In genomic region chr16:49753318-49753717, GRCm38 (mm10) we compare ENCODE assay signal across 13 mouse cellular contexts. TPM values are rescaled to one million over a fixed set of nuclear protein-coding genes. Genes with fewer than 3 reads are reported as not detected.
DNase-seq lines count a peak whose midpoint lies in the region; ATAC-seq and TF ChIP-seq lines count a peak whose summit lies in the region.
"Had no signal": no experiment of that assay in that cellular context is flagged by ENCODE, and none has a peak within 500 bp of the region (broad histone marks: within the 10 kb centered on the region; RNA-seq: fewer than 3 reads in every experiment).

No protein-coding gene starts in this region.

- DNase-seq in layer of hippocampus, adult 2 months (ENCODE audit: low spot score in 2 of 2) = no peak
- DNase-seq in layer of hippocampus, postnatal 14 days (ENCODE audit: low spot score in 2 of 2) = no peak
- DNase-seq in embryonic facial prominence, embryonic 14.5 days (ENCODE audit: low spot score) = peak; percentile 39
- DNase-seq in hindbrain, embryonic 14.5 days (ENCODE audit: low spot score) = no peak
- peak; percentile 8 for DNase-seq in midbrain, postnatal 0 days (ENCODE audit: low spot score)
- no peak for DNase-seq in heart, adult 2 months
- DNase-seq in heart, adult 9 months (ENCODE audit: low spot score in 2 of 2) = no peak
- DNase-seq: adrenal gland, postnatal 36 days; cerebellum, adult 9-10 months; heart, postnatal 36 days had no signal

- WGBS in embryonic facial prominence, embryonic 14.5 days = 28% methylated on average over 3 of the region's 3 CpGs
- 39% methylated on average over 3 of the region's 3 CpGs for WGBS in hindbrain, embryonic 14.5 days
- WGBS in midbrain, postnatal 0 days = 39% methylated on average over 3 of the region's 3 CpGs
- WGBS in heart, adult 2 months = 81% methylated on average over 3 of the region's 3 CpGs
- 50% methylated on average over 3 of the region's 3 CpGs for WGBS in heart, embryonic 11.5 days (ENCODE audit: insufficient replicate concordance)

- H3K27ac ChIP-seq in layer of hippocampus, adult 2 months = peak overlapping the region; percentile 77
- no peak overlapping the region for H3K27ac ChIP-seq in embryonic facial prominence, embryonic 14.5 days (replicated peaks; ENCODE audit: low read depth, low read length)
- peak overlapping the region; percentile 21; the same call in 1 of the 2 replicates for H3K27ac ChIP-seq in hindbrain, embryonic 14.5 days
- H3K27ac ChIP-seq in midbrain, postnatal 0 days (ENCODE audit: low read depth, low read length) = 0 out of 2 replicates have a peak overlapping the region, but pooled peaks have one; percentile 4
- no peak overlapping the region for H3K27ac ChIP-seq in heart, adult 2 months
- no peak overlapping the region for H3K27ac ChIP-seq in heart, embryonic 11.5 days (ENCODE audit: low read depth, low read length)
- H3K27ac ChIP-seq: kidney, postnatal 0 days; limb, embryonic 15.5 days had no signal

- TF ChIP-seq EP300 in heart, adult 2 months (IDR thresholded peaks at IDR 0.05; ENCODE audit: insufficient read depth, low read depth, low read length) = no peak

- H3K4me1 ChIP-seq in embryonic facial prominence, embryonic 14.5 days (ENCODE audit: control insufficient read depth, insufficient read depth, low read length) = peaks cover 6% of the 10 kb centered on the region
- no peaks in the 10 kb centered on the region for H3K4me1 ChIP-seq in hindbrain, embryonic 14.5 days (replicated peaks; ENCODE audit: control insufficient read depth, insufficient read depth, low read length)
- H3K4me1 ChIP-seq in midbrain, postnatal 0 days (ENCODE audit: insufficient read depth, low read length) = no peaks in the 10 kb centered on the region
- peaks cover 2% of the 10 kb centered on the region; the same call in 1 of the 2 replicates for H3K4me1 ChIP-seq in heart, adult 2 months (ENCODE audit: control insufficient read depth, insufficient read depth, low read length)
- H3K4me1 ChIP-seq in heart, embryonic 11.5 days (ENCODE audit: control insufficient read depth, insufficient read depth, low read length) = no peaks in the 10 kb centered on the region; the same call in 1 of the 2 replicates
- H3K4me1 ChIP-seq: limb, embryonic 15.5 days had no signal

- no peaks in the 10 kb centered on the region for H3K79me2 ChIP-seq in heart, adult 2 months (replicated peaks; ENCODE audit: control insufficient read depth, insufficient read depth, low read length)

- peak; percentile 22; the same call in 1 of the 2 replicates for ATAC-seq in embryonic facial prominence, embryonic 14.5 days (ENCODE audit: low read depth)
- ATAC-seq in hindbrain, embryonic 14.5 days (ENCODE audit: low FRiP score) = peak; percentile 64; the same call in 1 of the 2 replicates
- ATAC-seq in midbrain, postnatal 0 days (ENCODE audit: low FRiP score) = no peak
- no peak for ATAC-seq in heart, embryonic 11.5 days (replicated peaks; ENCODE audit: insufficient number of reproducible peaks, low FRiP score, low TSS enrichment)

- TF ChIP-seq CTCF in layer of hippocampus, adult 2 months (conservative IDR thresholded peaks at IDR 0.05) = no peak
- no peak for TF ChIP-seq CTCF in midbrain, postnatal 0 days (IDR thresholded peaks at IDR 0.05)
- no peak for TF ChIP-seq CTCF in heart, adult 2 months (IDR thresholded peaks at IDR 0.05)

- intact Hi-C loops in heart, adult 2 months (cut with DNase I) = no loop called here

- H3K9ac ChIP-seq in embryonic facial prominence, embryonic 14.5 days (ENCODE audit: low read depth, low read length) = no peak overlapping the region
- H3K9ac ChIP-seq in hindbrain, embryonic 14.5 days = no peak overlapping the region
- no peak overlapping the region for H3K9ac ChIP-seq in midbrain, postnatal 0 days (replicated peaks; ENCODE audit: low read length, poor library complexity, severe bottlenecking)
- H3K9ac ChIP-seq in heart, adult 2 months (ENCODE audit: low read depth, low read length) = no peak overlapping the region
- no peak overlapping the region for H3K9ac ChIP-seq in heart, embryonic 11.5 days (ENCODE audit: low read depth, low read length)
- H3K9ac ChIP-seq: limb, embryonic 15.5 days had no signal

- no peak for TF ChIP-seq POLR2A in heart, adult 2 months (IDR thresholded peaks at IDR 0.05; ENCODE audit: insufficient read depth, low read depth, low read length)

- H3K36me3 ChIP-seq in embryonic facial prominence, embryonic 14.5 days (ENCODE audit: control insufficient read depth, insufficient read depth, low read length) = no peaks in the 10 kb centered on the region
- H3K36me3 ChIP-seq in hindbrain, embryonic 14.5 days (replicated peaks; ENCODE audit: control insufficient read depth, insufficient read depth) = no peaks in the 10 kb centered on the region
- no peaks in the 10 kb centered on the region for H3K36me3 ChIP-seq in midbrain, postnatal 0 days (ENCODE audit: insufficient read depth, low read length)
- no peaks in the 10 kb centered on the region for H3K36me3 ChIP-seq in heart, adult 2 months (ENCODE audit: control insufficient read depth, insufficient read depth, low read length)
- H3K36me3 ChIP-seq in heart, embryonic 11.5 days (ENCODE audit: control insufficient read depth, insufficient read depth, low read length) = no peaks in the 10 kb centered on the region
- H3K36me3 ChIP-seq: limb, embryonic 15.5 days had no signal

- H3K27me3 ChIP-seq in embryonic facial prominence, embryonic 14.5 days (replicated peaks; ENCODE audit: control insufficient read depth, insufficient read depth, low read length) = no peaks in the 10 kb centered on the region
- H3K27me3 ChIP-seq in hindbrain, embryonic 14.5 days (ENCODE audit: control insufficient read depth, insufficient read depth, low read length) = no peaks in the 10 kb centered on the region
- no peaks in the 10 kb centered on the region for H3K27me3 ChIP-seq in midbrain, postnatal 0 days (ENCODE audit: insufficient read depth, low read length)
- no peaks in the 10 kb centered on the region for H3K27me3 ChIP-seq in heart, adult 2 months (ENCODE audit: control insufficient read depth, insufficient read depth, low read length)
- no peaks in the 10 kb centered on the region for H3K27me3 ChIP-seq in heart, embryonic 11.5 days (ENCODE audit: control insufficient read depth, insufficient read depth, low read length)
- H3K27me3 ChIP-seq: limb, embryonic 15.5 days had no signal

- no peak overlapping the region for H3K4me3 ChIP-seq in layer of hippocampus, adult 2 months
- no peak overlapping the region for H3K4me3 ChIP-seq in embryonic facial prominence, embryonic 14.5 days (ENCODE audit: low read depth, low read length)
- H3K4me3 ChIP-seq in hindbrain, embryonic 14.5 days (replicated peaks; ENCODE audit: low read length) = no peak overlapping the region
- H3K4me3 ChIP-seq in midbrain, postnatal 0 days (ENCODE audit: low read depth, low read length) = no peak overlapping the region
- H3K4me3 ChIP-seq in heart, adult 2 months = no peak overlapping the region
- H3K4me3 ChIP-seq in heart, embryonic 11.5 days (ENCODE audit: low read depth, low read length) = no peak overlapping the region
- H3K4me3 ChIP-seq: limb, embryonic 15.5 days had no signal

- no peaks in the 10 kb centered on the region for H3K9me3 ChIP-seq in embryonic facial prominence, embryonic 14.5 days (ENCODE audit: control insufficient read depth, low read length)
- no peaks in the 10 kb centered on the region for H3K9me3 ChIP-seq in hindbrain, embryonic 14.5 days (ENCODE audit: control insufficient read depth, low read length)
- no peaks in the 10 kb centered on the region for H3K9me3 ChIP-seq in midbrain, postnatal 0 days (ENCODE audit: low read length)
- no peaks in the 10 kb centered on the region for H3K9me3 ChIP-seq in heart, embryonic 11.5 days (replicated peaks; ENCODE audit: control insufficient read depth, low read length)
- H3K9me3 ChIP-seq: limb, embryonic 15.5 days had no signal

- H3K4me2 ChIP-seq in embryonic facial prominence, embryonic 14.5 days (ENCODE audit: low read depth, low read length) = no peak overlapping the region
- H3K4me2 ChIP-seq in hindbrain, embryonic 14.5 days (replicated peaks) = no peak overlapping the region
- H3K4me2 ChIP-seq in midbrain, postnatal 0 days (ENCODE audit: low read depth, low read length, poor library complexity, severe bottlenecking) = no peak overlapping the region
- H3K4me2 ChIP-seq in heart, embryonic 11.5 days = no peak overlapping the region
- H3K4me2 ChIP-seq: limb, embryonic 15.5 days had no signal

RNA-seq across cellular contexts. Expression of gene Cd47, which starts 47.0 kb away (rescaled TPM):
- 100 to 1,000 TPM; 220 to 223 TPM for total RNA-seq in layer of hippocampus, adult 2 months (2021)
- 100 to 1,000 TPM; 230 to 245 TPM for total RNA-seq in layer of hippocampus, postnatal 14 days (2021)
- 96.1 and 102 TPM in 2 replicates for polyA plus RNA-seq in embryonic facial prominence, embryonic 14.5 days (2014; fragmentation: Nextera tagmentation; extraction: Ambion mirVana)
- 152 and 167 TPM in 2 replicates for polyA plus RNA-seq in hindbrain, embryonic 14.5 days (2014; fragmentation: Nextera tagmentation; extraction: Ambion mirVana)
- total RNA-seq in midbrain, postnatal 0 days (2014; rRNA removed) = 30.5 and 53.5 TPM in 2 replicates
- 163 and 185 TPM in 2 replicates for polyA plus RNA-seq in midbrain, postnatal 0 days (2015; fragmentation: Nextera tagmentation; extraction: Ambion mirVana)
- total RNA-seq in heart, adult 2 months (2021) = 10 to 100 TPM; 76.5 to 87.1 TPM
- 30.9 and 49.3 TPM in 2 replicates for polyA plus RNA-seq in heart, adult 2 months (2012; rRNA removed)
- 55.3 and 58.5 TPM in 2 replicates for polyA plus RNA-seq in heart, embryonic 11.5 days (2014; fragmentation: Nextera tagmentation; extraction: Ambion mirVana)

RNA-seq across cellular contexts. Expression of gene Ift57, which starts 54.3 kb away (rescaled TPM):
- total RNA-seq in layer of hippocampus, adult 2 months (2021) = 10 to 100 TPM; 53.7 to 53.8 TPM
- 10 to 100 TPM; 49.6 to 50.2 TPM for total RNA-seq in layer of hippocampus, postnatal 14 days (2021)
- polyA plus RNA-seq in embryonic facial prominence, embryonic 14.5 days (2014; fragmentation: Nextera tagmentation; extraction: Ambion mirVana) = 31.0 and 31.5 TPM in 2 replicates
- polyA plus RNA-seq in hindbrain, embryonic 14.5 days (2014; fragmentation: Nextera tagmentation; extraction: Ambion mirVana) = 39.1 and 41.8 TPM in 2 replicates
- 16.1 and 17.6 TPM in 2 replicates for total RNA-seq in midbrain, postnatal 0 days (2014; rRNA removed)
- polyA plus RNA-seq in midbrain, postnatal 0 days (2015; fragmentation: Nextera tagmentation; extraction: Ambion mirVana) = 41.9 and 44.2 TPM in 2 replicates
- total RNA-seq in heart, adult 2 months (2021) = 10 to 100 TPM; 13.4 to 13.7 TPM
- 2.9 and 5.9 TPM in 2 replicates for polyA plus RNA-seq in heart, adult 2 months (2012; rRNA removed)
- 14.6 and 18.0 TPM in 2 replicates for polyA plus RNA-seq in heart, embryonic 11.5 days (2014; fragmentation: Nextera tagmentation; extraction: Ambion mirVana)

Comparison
In these comparisons a context has a peak if more than half of its experiments do, and no peak if none do; other contexts are left out.
1. DNase-seq: peak in embryonic facial prominence, embryonic 14.5 days (single experiment) and midbrain, postnatal 0 days (single experiment); none in layer of hippocampus, adult 2 months (0 of 2), layer of hippocampus, postnatal 14 days (0 of 2), hindbrain, embryonic 14.5 days (single experiment), heart, adult 2 months (0 of 2) and heart, adult 9 months (0 of 2).
2. H3K27ac ChIP-seq: peak in layer of hippocampus, adult 2 months (single experiment), hindbrain, embryonic 14.5 days (single experiment) and midbrain, postnatal 0 days (single experiment); none in embryonic facial prominence, embryonic 14.5 days (single experiment), heart, adult 2 months (single experiment) and heart, embryonic 11.5 days (single experiment).
3. ATAC-seq: peak in embryonic facial prominence, embryonic 14.5 days (single experiment) and hindbrain, embryonic 14.5 days (single experiment); none in midbrain, postnatal 0 days (single experiment) and heart, embryonic 11.5 days (single experiment).